Mouse (Mus musculus): Measurements from ENCODE around the gene Irgm2. TPM values are rescaled to one million over a fixed set of nuclear protein-coding genes. Genes with fewer than 3 reads are reported as not detected.
"Not testable (repeated sequence)": the region's sequence is repeated elsewhere in the genome, so short reads cannot be mapped to it uniquely, and the experiment has no call there.

Gene Irgm2
- polyA plus RNA-seq, 1 experiment from 2014 or later = 4.9 TPM

GRCm38 (mm10) chr11:58169666-58170065, 29.8 kb upstream of the Irgm2 start:
- DNase-seq (ENCODE audit: low spot score) (no peak), ATAC-seq (replicated peaks; ENCODE audit: low FRiP score, low read depth) (no peak)
- Histone ChIP-seq H3K9ac (ENCODE audit: low read depth, low read length) (no peak overlapping the region), H3K4me2 (ENCODE audit: low read length) (no peak overlapping the region), H3K27me3 (ENCODE audit: insufficient read depth, low read length) (no peaks in the 10 kb centered on the region), H3K4me1 (replicated peaks; ENCODE audit: insufficient read depth, low read length) (0 out of 2 replicates have a peak, but pooled peaks cover 3% of the 10 kb centered on the region), H3K36me3 (ENCODE audit: insufficient read depth, low read length) (peaks cover 12% of the 10 kb centered on the region; the same call in 1 of the 2 replicates), H3K4me3 (replicated peaks; ENCODE audit: low read depth, low read length) (no peak overlapping the region), H3K9me3 (replicated peaks; ENCODE audit: low read length) (no peaks in the 10 kb centered on the region), H3K27ac (no peak overlapping the region)
- TF ChIP-seq CTCF (IDR thresholded peaks at IDR 0.05; ENCODE audit: low read depth) = no peak
- WGBS = 77% methylated on average over 4 of the region's 4 CpGs

DNA sequence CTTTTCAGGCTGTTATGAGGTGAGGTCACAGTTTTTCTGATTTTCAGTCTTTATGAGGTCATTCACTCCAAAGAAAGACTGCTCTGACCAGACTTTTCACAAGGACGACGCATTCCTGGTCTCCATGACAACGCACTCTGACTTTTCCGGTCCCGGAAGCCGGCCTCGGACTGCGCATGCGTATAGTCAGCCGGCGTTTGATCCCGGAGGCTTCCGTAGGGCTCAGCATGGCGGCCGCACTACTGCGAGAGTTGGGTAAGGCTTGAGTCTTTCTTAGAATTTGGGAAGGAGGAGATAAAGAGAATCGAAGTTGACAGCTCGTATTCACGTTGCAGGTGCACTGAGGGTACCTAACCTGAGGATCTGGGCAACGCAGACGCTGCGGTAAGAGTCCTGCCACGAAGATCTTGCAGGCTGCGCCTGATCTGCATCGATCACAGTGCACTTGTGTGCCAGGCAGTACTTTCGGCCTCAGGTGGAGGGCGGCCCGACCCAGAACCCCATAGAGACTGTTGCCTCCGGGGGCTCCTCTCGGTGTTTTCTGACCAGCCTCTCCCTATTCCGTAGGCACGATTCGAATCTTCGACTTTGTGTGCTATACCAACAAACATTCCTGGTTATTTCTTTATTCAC, 27.8 kb upstream of the Irgm2 start, which contains the start of gene Mrpl22:
Gene Mrpl22 (plus strand): TSS at position 203 of the 633 bp plus-strand sequence.
- Histone ChIP-seq H3K9me3 (replicated peaks; ENCODE audit: low read length) (no peaks in the 10 kb centered on the region), H3K27me3 (ENCODE audit: insufficient read depth, low read length) (no peaks in the 10 kb centered on the region), H3K36me3 (ENCODE audit: insufficient read depth, low read length) (peaks cover 20% of the 10 kb centered on the region; the same call in 1 of the 2 replicates), H3K27ac (peak within 1 kb of the TSS; percentile 81), H3K4me1 (replicated peaks; ENCODE audit: insufficient read depth, low read length) (0 out of 2 replicates have a peak, but pooled peaks cover 3% of the 10 kb centered on the region), H3K4me3 (replicated peaks; ENCODE audit: low read depth, low read length) (peak within 1 kb of the TSS; percentile 75), H3K9ac (ENCODE audit: low read depth, low read length) (peak within 1 kb of the TSS; percentile 76), H3K4me2 (ENCODE audit: low read length) (peak within 1 kb of the TSS; percentile 65)
- under 1% methylated on average over 34 of the region's 34 CpGs for WGBS
- no peak for TF ChIP-seq CTCF (IDR thresholded peaks at IDR 0.05; ENCODE audit: low read depth)
- DNase-seq (ENCODE audit: low spot score) = peak; percentile 98
- ATAC-seq (replicated peaks; ENCODE audit: low FRiP score, low read depth) = peak; percentile 72

DNA sequence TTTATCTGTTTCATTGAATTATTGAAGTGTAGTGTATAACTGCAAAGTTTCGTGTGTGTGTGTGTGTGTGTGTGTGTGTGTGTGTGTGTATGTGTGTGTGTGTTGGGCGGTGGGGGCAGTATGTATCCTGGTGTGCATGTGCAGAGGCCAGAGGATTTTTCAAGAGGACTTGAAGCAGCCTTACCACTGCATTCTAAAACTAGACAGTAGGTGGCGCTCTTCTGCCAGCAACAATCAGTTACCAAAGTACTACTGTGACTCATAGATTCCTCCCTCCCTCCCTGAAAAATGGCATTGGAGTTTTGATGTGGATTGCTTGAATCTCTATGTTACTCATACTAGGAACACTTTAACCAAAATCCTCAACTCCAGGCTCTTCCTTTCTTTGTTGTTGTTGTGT, 19.9 kb upstream of the Irgm2 start:
- DNase-seq (ENCODE audit: low spot score) (peak; percentile 92), ATAC-seq (replicated peaks; ENCODE audit: low FRiP score, low read depth) (peak; percentile 58)

DNA sequence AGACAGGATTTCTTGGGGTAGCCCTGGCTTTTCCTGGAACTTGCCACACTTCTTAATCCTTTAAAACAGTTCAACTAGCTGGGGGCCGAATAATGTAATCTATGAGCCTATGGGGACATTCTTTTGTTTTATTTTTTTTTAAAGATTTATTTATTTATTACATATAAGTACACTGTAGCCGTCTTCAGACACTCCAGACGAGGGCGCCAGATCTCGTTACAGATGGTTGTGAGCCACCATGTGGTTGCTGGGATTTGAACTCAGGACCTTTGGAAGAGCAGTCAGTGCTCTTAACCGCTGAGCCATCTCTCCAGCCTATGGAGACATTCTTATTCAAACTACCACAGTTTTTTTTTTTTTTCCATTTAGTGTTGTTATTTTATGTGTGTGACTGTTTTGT, 19.4 kb upstream of the Irgm2 start:
- not testable (repeated sequence) for ATAC-seq (replicated peaks; ENCODE audit: low FRiP score, low read depth); H3K4me3 ChIP-seq (replicated peaks; ENCODE audit: low read depth, low read length); H3K27me3 ChIP-seq (ENCODE audit: insufficient read depth, low read length); H3K9me3 ChIP-seq (replicated peaks; ENCODE audit: low read length); H3K4me1 ChIP-seq (replicated peaks; ENCODE audit: insufficient read depth, low read length); H3K27ac ChIP-seq; H3K4me2 ChIP-seq (ENCODE audit: low read length); DNase-seq (ENCODE audit: low spot score); H3K9ac ChIP-seq (ENCODE audit: low read depth, low read length)
- H3K36me3 ChIP-seq (ENCODE audit: insufficient read depth, low read length) = peaks cover 28% of the 10 kb centered on the region; the same call in 1 of the 2 replicates
- WGBS = 95% methylated on average over 6 of the region's 6 CpGs

More for the DNA sequence above, 19.9 kb upstream of the Irgm2 start:
- Histone ChIP-seq H3K27ac (no peak overlapping the region), H3K9ac (ENCODE audit: low read depth, low read length) (no peak overlapping the region), H3K4me3 (replicated peaks; ENCODE audit: low read depth, low read length) (no peak overlapping the region), H3K4me2 (ENCODE audit: low read length) (no peak overlapping the region), H3K36me3 (ENCODE audit: insufficient read depth, low read length) (peaks cover 29% of the 10 kb centered on the region; the same call in 1 of the 2 replicates), H3K9me3 (replicated peaks; ENCODE audit: low read length) (no peaks in the 10 kb centered on the region), H3K4me1 (replicated peaks; ENCODE audit: insufficient read depth, low read length) (no peaks in the 10 kb centered on the region), H3K27me3 (ENCODE audit: insufficient read depth, low read length) (no peaks in the 10 kb centered on the region)
- TF ChIP-seq CTCF (IDR thresholded peaks at IDR 0.05; ENCODE audit: low read depth) = peak; percentile 92
- 17% methylated on average over 3 of the region's 3 CpGs for WGBS

- WGBS = 88% methylated on average over 7 of the region's 7 CpGs
- Histone ChIP-seq H3K36me3 (ENCODE audit: insufficient read depth, low read length) (peaks cover 20% of the 10 kb centered on the region; the same call in 1 of the 2 replicates), H3K9me3 (replicated peaks; ENCODE audit: low read length) (no peaks in the 10 kb centered on the region), H3K4me3 (replicated peaks; ENCODE audit: low read depth, low read length) (no peak overlapping the region), H3K4me2 (ENCODE audit: low read length) (no peak overlapping the region), H3K27me3 (ENCODE audit: insufficient read depth, low read length) (no peaks in the 10 kb centered on the region), H3K4me1 (replicated peaks; ENCODE audit: insufficient read depth, low read length) (no peaks in the 10 kb centered on the region), H3K9ac (ENCODE audit: low read depth, low read length) (no peak overlapping the region), H3K27ac (no peak overlapping the region)
- DNase-seq (ENCODE audit: low spot score) (no peak), ATAC-seq (replicated peaks; ENCODE audit: low FRiP score, low read depth) (no peak)
- TF ChIP-seq CTCF (IDR thresholded peaks at IDR 0.05; ENCODE audit: low read depth) = no peak
These were observed 18.7 kb upstream of the Irgm2 start for GRCm38 (mm10) chr11:58180756-58181155.

GRCm38 (mm10) chr11:58183579-58183978, 15.8 kb upstream of the Irgm2 start:
- H3K27me3 ChIP-seq (ENCODE audit: insufficient read depth, low read length) = no peaks in the 10 kb centered on the region
- 90% methylated on average over 3 of the region's 3 CpGs for WGBS

More at GRCm38 (mm10) chr11:58183579-58183978, 15.8 kb upstream of the Irgm2 start:
- DNase-seq (ENCODE audit: low spot score) = no peak
- no peak for TF ChIP-seq CTCF (IDR thresholded peaks at IDR 0.05; ENCODE audit: low read depth)
- no peaks in the 10 kb centered on the region for H3K4me1 ChIP-seq (replicated peaks; ENCODE audit: insufficient read depth, low read length)
- no peak for ATAC-seq (replicated peaks; ENCODE audit: low FRiP score, low read depth)
- no peak overlapping the region for H3K4me2 ChIP-seq (ENCODE audit: low read length)
- no peak overlapping the region for H3K4me3 ChIP-seq (replicated peaks; ENCODE audit: low read depth, low read length)
- no peak overlapping the region for H3K9ac ChIP-seq (ENCODE audit: low read depth, low read length)
- no peaks in the 10 kb centered on the region for H3K9me3 ChIP-seq (replicated peaks; ENCODE audit: low read length)
- 0 out of 2 replicates have a peak, but pooled peaks cover 4% of the 10 kb centered on the region for H3K36me3 ChIP-seq (ENCODE audit: insufficient read depth, low read length)
- no peak overlapping the region for H3K27ac ChIP-seq
